Mouse (Mus musculus): ENCODE results near the gene Tex46.

Tex46 gene

DNA sequence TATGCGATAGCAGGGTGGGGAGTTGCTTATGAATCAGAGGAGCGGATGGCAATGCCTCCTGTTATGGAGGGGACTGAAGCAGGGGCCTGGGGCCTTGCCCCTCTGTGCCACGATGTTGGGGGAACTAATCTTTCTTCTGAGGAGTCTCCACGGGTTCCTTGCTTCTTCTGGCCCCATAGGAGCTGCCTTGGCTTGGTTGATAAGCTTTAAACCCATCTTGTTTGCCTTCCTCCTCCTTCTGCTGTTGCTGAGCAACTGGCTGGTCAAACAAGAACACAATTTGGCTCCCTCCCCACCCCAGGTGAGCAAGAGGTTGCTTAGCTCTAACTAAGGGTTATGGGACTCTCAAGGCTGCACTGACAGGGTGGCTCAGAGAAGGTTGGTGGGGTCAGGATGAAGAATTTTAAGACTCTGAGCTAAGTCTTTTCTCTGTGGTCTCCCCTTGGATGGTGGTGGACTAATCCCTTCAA, at the start of gene Tex46:
Tex46 (plus strand) TSS at position 51 of the 470 bp plus-strand sequence.
- in situ Hi-C loops (cut with MboI), result loop anchor here (10.0 kb wide), 1 partner anchor 156 kb away; no protein-coding TSS in a partner anchor

DNA sequence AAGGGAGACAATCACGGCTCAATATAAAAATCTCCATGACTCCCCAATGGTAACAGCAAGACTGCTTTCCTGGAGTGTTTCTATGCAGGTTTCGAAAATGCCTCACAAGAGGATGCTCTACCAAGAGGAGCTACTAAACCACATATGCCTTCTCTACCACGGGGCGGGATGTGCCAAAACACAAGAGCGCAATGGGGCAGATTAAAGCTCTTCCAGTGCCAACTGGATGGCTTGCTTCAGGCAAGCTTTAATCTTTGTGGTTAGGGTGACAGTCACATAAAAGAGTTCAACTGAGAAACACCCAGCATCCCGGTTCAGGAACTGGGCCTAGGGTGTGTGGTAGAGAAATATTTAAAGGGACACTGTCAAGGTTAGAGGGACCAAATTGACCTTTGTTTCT, 47.5 kb upstream of the Tex46 start:
- in situ Hi-C loops (cut with MboI), result no loop called here

DNA sequence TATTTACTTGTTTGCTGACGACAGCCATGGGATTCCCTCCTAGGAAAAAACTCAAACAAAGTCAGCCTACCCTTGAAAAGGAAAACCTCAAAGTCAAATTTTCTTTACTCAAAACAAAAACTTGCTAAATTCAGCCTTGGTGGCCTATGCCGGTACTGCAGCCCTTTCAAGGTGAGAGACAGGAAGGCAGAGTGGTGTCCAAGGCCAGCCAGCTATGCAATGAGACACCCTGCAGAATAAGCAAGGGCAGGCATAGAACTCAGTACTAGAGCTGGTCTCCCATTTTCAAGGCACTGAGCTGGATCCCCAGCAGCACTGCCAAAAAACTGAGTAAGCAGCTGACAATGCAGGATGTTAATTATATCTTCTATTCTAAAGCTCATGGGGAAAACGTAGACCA, 41.6 kb upstream of the Tex46 start:
- in situ Hi-C loops (cut with MboI), result no loop called here

DNA sequence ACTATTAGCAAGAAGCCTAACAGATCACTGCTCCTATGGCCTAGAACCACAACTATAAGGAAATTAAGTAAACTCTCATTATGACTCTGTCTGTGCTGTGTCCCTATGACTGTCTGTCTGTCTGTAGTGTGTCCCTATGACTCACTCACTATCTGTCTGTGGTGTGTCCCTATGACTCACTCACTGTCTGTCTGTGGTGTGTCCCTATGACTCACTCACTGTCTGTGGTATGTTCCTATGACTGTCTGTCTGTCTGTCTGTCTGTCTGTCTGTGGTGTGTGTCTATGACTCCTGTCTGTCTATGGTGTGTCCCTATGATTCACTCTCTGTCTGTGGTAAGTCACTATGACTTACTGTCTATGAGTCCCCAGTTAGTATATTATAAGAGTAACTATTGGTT, 40.2 kb upstream of the Tex46 start:
- in situ Hi-C loops (cut with MboI), result no loop called here

DNA sequence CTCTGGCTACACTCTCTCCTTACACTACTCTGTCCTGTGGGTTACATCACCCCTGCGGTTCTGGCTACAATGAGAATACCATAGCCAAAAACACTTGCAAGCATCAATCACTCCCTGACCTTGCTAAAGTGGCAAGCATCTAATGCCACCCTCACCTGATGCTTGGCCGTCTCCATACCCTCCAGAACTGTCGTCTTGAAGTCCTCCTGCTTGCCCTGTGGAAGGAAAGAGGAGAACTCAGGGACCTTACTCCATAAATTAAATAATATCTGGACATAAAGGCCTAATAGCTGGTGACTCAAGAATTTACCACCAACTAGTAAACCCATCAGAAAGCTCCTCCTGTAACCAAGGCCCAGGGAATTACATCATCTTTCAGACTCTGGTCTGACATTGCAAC, 28.4 kb upstream of the Tex46 start:
- in situ Hi-C loops (cut with MboI), result no loop called here

DNA sequence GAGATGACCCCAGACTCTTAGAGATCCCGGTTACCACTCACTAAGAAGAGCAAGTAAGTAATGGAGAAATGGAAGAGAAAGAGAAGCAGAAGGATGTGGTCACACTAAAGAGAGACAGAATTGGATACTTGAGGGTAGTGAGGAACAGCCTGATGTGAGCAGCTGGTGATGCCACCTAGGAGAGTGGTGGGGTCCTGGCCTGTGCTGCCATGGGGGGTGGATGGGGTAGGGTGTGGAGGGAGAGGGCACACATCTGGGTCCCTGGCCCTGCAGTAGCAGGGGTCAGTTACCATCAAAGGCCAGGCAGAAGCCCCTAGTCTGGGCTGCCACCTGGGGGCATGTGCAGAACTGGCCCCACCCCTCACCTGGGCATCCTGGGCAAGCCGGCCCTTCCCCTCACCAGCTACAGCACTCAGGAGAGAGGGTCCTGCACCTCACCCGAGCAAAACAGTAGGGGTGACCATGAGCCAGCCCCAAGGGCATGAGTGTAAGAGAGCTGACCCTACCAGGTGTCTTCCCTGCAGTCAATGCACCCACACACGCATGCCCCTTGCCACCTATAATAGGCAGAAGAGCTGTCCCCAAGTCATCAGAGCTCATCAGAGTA, 22.9 kb upstream of the Tex46 start:
- in situ Hi-C loops (cut with MboI), result no loop called here

DNA sequence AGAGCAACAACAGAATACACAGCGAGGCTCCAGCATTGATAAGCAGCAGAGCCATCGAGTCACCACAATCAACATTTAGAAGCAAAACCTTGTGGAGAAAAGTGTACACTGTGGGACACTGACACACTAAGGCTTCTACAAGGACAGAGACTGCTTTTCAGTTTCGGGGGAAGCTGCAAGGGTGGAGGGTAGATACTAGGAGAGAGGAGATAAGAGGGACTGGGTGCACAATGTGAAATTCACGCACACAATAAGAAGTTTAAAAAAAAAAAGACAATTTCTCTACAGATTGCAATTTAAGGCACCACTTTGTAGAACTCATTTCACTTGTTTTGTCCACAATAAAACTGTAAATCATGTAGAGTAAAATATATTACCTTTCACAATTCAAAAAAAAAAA, 22.2 kb upstream of the Tex46 start:
- in situ Hi-C loops (cut with MboI), result no loop called here

DNA sequence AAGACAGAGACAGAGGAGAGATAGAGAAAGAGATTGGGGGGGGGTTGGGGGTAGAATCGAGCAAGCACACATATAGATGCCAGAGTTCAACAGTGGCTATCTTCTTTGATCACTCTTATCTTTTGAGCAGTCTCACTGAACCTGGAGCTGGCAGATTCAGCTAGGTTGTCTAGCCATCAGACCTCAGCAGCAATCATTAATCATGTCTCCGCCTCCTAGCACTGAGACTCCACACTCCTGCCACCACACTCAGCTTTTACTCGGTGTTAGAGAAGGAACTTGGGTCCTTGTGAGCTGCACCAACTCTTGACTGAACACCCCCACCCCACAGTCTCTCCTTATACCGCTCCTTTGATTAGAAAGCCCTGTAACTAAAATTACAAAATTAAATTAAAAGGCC, 18.1 kb upstream of the Tex46 start:
- in situ Hi-C loops (cut with MboI), result no loop called here

DNA sequence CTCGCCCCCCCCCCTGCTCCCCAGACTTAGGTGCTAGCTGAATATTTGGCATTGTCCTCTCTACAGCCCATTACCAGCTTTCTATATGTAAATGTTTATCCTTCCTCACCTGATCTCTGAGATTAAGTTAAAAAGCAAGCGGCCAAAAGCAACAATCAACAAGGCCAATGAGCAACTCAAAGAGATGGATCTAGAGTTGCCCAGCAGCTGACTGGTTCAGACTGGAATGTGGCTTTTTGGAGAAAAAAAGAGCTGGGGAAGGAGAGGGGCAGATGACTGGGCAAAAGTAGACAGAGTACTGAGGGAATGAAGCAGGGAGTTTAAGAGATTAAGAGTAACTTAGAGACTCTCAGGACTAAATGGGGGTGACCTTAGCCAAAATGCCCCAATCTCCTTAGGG, 16.2 kb upstream of the Tex46 start:
- in situ Hi-C loops (cut with MboI), result no loop called here

DNA sequence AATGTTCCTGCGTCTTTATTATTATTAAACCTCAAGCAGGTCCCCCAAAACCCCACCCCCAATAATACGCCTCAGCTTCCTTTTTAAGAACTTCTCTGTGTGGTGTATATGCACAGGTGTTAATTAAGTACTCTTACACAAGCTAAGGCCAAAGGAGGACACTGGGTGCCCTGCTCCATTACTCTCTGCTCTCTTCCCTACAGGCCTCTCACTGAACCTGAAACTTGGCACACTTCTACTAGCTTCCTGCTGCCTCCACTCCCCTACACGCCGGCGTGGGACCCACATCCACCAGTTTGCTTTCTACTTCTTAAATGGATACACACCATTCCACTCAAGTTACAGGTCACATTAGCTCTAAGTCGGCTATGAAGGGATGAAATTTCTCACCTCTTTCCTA, 15.0 kb upstream of the Tex46 start:
- in situ Hi-C loops (cut with MboI), result no loop called here

DNA sequence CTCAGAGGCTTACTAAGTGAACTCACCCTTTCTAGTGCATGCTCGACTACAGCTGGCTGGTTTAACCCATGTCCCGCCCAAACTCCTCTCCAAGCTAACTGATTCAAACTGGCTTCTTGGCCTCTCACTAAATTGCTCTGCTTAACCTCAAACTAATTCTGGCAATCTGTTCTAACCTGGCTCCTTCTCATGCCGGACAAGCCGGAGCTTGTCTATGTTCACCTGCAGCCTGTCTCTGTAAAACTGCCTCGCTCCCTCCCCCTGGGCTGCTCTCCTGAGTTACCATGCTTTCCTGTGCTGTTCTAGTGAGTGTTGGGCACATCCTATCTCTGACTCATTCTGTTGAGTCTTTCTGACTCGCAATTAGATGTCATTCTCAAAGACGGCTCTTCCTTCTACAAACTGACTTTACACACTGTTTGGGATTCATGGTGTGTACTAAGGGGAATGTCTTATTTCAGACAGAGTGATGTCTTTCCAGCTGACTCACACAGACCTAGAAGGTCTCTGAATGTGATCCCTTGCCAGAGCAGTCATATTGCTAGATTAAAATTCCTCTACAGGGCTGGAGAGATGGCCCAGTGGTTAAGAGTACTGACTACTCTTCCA, 11.9 kb upstream of the Tex46 start:
- in situ Hi-C loops (cut with MboI), result no loop called here

DNA sequence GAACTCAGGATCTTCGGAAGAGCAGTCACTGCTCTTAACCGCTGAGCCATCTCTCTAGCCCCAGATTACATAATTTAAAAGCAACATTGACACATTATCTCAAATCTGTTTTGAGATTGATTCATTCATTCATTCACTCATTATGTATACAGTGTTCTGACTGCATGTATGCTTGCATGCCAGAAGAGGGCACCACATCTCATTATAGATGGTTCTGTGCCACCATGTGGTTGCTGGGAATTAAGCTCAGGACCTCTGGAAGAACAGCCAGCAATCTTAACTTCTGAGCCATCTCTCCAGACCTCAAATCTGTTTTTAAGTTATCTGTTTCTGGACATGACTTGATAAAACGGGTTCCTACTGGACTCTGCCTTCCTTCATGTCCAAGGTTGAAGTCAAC, 10.4 kb upstream of the Tex46 start:
- in situ Hi-C loops (cut with MboI), result no loop called here

DNA sequence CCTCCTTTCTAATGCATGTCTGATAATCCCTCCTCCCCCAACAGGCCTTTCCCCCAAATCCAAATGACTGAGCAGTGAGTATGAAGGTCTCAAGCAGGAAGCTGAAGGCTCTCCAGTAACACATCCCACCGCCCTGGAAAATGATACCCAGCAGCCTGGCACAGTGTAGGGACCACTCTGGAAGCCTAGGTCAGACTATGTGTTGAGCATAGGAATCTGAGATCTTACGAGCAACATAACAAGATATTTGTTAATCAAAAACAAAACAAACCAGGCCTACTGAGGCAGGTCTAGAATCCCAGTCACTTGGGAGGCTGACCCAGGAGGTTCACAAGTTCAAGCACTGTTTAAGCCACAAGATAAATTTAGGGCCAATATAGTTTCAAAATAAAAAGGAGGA, 9.7 kb upstream of the Tex46 start:
- in situ Hi-C loops (cut with MboI), result no loop called here

DNA sequence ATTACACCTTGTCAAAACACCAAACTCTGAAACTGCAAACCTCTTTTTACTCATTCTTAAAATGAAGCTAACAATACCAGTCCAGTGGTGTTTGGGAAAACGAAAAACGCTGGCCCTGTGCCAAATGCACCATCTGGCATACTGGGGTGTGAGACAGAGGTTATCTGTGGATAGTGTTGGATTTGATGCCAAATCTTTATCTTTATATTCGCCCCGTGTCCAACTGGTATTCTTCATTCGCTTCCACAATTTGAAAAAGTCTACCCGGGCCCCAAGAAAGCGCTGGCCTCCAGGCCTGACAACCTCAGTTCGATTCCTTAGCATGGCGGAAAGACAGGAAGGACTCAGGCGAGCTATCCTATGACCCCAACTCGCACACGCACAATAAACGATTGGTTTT, 8.8 kb upstream of the Tex46 start:
- in situ Hi-C loops (cut with MboI), result no loop called here

DNA sequence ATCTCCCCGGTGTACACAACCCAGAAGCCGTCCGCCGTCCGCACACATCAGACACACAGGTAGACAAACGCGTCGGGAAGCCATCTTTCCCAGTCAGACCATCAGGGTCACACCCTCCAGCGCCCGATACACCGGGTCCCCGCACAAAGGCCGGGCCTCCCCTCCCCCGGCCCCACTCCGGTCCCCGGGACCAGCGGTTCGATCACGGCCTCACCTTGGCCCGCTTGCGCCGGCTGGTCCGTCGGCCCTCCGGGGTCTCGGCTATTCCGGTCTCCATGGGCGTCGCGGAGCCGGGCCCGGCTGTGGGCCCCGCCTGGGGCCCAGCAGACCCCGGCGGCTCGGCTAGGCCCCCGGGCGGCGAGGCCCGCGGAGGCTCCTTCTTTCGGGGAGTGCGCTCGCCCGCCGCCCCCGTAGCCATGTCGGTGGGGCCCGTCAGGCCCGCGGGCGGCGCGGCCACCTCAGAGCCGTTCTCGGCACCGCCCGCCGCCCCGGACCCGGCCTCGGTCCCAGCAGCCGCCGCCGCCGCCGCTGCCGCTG, 8.2 kb upstream of the Tex46 start:
- in situ Hi-C loops (cut with MboI), result no loop called here

DNA sequence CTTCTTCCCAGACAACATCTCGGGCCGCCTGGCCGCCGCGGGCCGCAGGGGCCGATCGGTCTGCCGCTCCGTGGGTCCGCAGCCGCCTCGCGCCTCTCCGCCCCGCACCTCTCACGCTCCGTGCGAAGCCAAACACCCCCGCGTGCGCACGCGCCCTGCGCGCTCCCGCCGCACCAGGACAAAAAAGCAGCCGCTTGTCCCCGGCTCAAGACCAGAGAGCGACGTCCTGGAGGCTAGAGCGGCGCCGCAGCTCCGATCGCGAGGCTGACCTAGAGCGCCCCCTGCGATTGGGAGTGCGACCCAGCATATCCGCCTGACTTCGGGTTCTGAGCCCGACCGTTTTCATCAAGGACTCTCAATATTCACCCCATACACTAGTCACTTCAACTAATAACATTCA, 7.7 kb upstream of the Tex46 start, which contains the start of gene Kdm1a:
Kdm1a (minus strand) TSS at position 156 of the 400 bp plus-strand sequence.
- in situ Hi-C loops (cut with MboI), result no loop called here

DNA sequence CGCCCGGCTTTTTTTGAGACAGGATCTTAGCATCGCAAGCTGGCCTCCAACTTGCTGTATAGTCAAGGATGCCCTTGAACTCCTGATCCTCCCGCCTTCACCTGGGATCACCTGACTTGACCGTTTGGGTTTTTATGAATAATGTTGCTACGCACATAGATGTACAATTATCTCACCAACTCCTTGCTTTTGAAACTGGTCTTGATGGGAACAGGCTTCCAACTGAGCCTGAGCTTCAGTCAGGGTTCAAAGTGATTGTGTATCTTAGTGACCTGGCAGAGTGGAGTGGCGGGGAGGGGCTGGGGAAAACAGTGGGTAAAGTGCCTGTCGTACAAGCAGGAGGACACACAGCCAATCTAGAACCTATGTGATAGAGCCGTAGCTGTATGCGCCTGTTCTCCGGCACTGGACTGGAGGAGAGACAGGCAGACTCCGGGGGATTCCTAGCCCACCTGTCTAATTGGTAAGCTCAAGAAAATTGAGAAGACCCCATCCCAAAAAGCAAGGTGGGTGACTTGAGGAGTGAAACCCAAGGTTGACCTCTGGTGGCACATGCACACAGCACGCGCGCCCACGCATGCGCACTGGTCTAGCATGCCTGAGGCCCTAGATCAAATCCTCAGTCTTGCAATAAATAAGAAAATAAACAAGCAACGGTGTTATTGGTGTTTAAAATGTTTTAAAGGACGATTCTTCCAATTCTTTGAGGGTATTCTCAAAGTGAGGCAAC, 4.3 kb upstream of the Tex46 start:
- in situ Hi-C loops (cut with MboI), result no loop called here

DNA sequence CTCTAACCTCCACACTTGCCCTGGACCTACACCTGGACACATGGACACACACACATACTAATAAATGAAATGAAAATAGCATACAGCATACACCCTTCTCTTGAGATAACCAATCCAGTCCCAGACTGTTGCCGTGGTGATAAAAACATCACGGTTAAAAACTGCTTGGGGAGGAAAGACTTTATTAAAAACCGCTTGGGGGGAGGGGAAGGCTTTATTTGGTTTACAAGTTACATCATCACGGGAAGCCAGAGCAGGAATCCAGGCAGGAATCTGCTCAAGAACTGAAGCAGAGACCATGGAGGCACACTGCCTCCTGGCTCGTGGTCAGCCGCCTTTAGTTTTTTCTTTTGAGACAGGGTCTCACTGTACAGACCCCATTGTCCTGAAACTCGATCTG, 3.4 kb downstream of the Tex46 start:
- in situ Hi-C loops (cut with MboI), result loop anchor here (10.0 kb wide), 1 partner anchor 159 kb away; no protein-coding TSS in a partner anchor

DNA sequence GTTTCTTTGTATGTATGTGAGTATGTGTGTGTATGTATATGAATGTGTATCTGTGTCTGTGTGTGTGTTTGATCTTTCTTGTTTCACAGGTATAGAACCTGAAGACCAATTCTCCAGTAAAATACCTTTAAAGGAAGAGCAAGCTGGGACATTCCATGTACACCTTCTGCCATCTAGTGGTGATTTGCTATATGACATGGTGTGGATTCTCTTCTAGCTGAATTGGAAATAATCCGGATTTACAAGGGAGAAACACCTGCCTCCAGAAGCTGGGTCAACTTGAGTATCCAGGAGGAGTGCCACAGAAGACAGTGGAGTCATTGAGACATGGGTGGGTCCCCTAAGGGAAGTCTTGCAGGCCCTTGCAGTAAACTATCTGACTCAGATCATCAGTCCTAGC, 11.1 kb downstream of the Tex46 start:
- in situ Hi-C loops (cut with MboI), result no loop called here

DNA sequence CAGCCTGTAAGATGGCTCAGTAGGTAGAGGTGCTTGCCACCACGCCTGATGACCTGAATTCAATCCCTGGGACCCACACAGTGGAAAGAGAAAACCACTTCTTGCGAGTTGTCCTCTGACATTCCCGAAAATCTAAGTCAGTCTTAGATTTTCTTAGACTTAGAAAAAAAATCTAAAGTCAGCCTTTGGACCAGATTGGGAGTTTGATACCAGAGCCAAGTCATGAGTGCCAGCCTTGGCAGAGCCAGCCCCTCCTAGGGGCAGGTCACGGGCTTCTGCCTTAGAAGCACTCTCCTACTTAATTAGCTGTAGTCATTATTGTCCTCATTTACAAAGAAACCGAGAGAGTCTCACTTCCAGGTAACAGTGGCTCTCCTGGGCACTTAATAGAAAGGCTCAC, 11.7 kb downstream of the Tex46 start:
- in situ Hi-C loops (cut with MboI), result no loop called here

DNA sequence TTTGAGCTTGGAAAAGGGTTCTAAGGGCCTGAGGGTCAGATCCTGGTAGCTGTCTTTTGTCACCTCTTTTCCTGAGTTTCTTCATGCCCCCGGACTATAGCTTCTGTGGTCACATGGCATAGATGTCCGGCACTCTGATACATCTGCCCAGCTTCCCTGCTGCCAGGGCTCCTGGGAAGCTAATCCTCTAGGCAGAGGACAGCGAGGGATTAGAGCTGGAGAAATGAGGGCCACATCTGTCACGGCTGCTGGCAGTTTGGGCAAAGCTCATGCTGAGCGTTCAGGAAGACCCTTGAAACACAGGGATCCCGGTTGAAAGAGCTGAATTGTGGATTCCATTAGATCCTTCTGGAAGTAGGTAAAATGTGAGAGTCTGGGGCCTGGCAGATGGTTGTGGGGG, 12.2 kb downstream of the Tex46 start, which contains the start of gene Lactbl1:
Lactbl1 (plus strand) TSS at position 234 of the 400 bp plus-strand sequence.
- in situ Hi-C loops (cut with MboI), result no loop called here

DNA sequence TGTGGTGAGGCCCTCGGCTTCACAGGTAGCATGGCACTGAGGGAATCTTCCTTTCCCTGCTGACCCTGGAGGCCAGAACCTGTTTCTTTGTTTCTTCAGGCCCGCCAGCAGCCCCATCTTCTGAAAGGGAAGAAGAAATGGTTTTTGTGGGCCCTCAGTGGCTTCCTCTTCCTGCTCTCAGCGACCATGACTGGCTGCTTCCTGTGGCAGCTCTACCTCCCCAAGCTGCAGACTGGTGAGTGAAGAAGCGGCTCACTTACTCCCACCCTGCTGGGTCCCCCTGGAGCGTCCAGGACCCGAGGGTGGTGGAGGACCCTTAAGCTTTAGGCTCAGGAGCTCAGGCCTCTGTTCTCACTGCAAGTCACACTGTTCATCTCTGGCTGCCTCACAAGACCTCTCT, 16.4 kb downstream of the Tex46 start:
- in situ Hi-C loops (cut with MboI), result no loop called here

Data from mature B cell (primary cell).